Mouse (Mus musculus) liver, postnatal 0 days (tissue): ENCODE data around the gene Stk39.

Experiments
- CTCF ChIP-seq: sonication (generic); IDR thresholded peaks from 2 replicates; pipeline ENCODE4 v1.5.1; 2016; ENCODE audit warnings: antibody characterized with exemption, low read depth
- EP300 ChIP-seq: IDR thresholded peaks from 2 replicates; pipeline ENCODE4 v1.6.1; 2016; ENCODE audit warnings: antibody characterized with exemption, low read depth, mild to moderate bottlenecking

- TF ChIP-seq CTCF: no peak
- no peak for TF ChIP-seq EP300
Observed at GRCm38 (mm10) chr2:68381205-68381604, 90.9 kb downstream of the Stk39 start.
